Mouse (Mus musculus) embryonic stem cell, embryonic (primary cell): Measurements from ENCODE around the gene Rnf11.

Experiments
- CTCF ChIA-PET, 4 experiments: fragments of 300-600 bp in 2 of 4; fragments of 350-600 bp in 2 of 4; sonication (Branson Sonifier 250); formaldehyde crosslinking; loops; one replicate each; lab custom pipeline; 2022; ENCODE audit warnings: inconsistent platforms in 2 of 4; lab: Charles Lee
- POLR2A ChIA-PET, 4 experiments: fragments of 300-600 bp in 2 of 4; fragments of 350-600 bp in 2 of 4; sonication (Branson Sonifier 250); formaldehyde crosslinking; loops; one replicate each; lab custom pipeline; 2022; ENCODE audit warnings: antibody characterized with exemption in 4 of 4, inconsistent platforms in 1 of 4; lab: Charles Lee

Rnf11 gene

GRCm38 (mm10) chr4:109460421-109461179, 23.9 kb downstream of the Rnf11 start:
- CTCF ChIA-PET, result interaction anchor here in 1 of 4 experiments (1.3 kb wide), 1 partner anchor 23 kb away, joined by 5 read pairs; no protein-coding TSS in a partner anchor
- POLR2A ChIA-PET, result interaction anchor here in 1 of 4 experiments (0.9 to 1.0 kb wide), 2 partner anchors 10 to 12 kb away, joined by 3 read pairs; no protein-coding TSS in a partner anchor

GRCm38 (mm10) chr4:109456821-109457220, 27.7 kb downstream of the Rnf11 start:
- CTCF ChIA-PET, result interaction anchor here in 1 of 4 experiments (0.6 kb wide), 1 partner anchor 106 kb away, joined by 3 read pairs; no protein-coding TSS in a partner anchor
- POLR2A ChIA-PET, result interaction anchor here in 2 of 4 experiments (0.8 to 1.1 kb wide), 3 partner anchors 9 to 13 kb away, joined by 3 to 4 read pairs (median 3); no protein-coding TSS in a partner anchor

DNA sequence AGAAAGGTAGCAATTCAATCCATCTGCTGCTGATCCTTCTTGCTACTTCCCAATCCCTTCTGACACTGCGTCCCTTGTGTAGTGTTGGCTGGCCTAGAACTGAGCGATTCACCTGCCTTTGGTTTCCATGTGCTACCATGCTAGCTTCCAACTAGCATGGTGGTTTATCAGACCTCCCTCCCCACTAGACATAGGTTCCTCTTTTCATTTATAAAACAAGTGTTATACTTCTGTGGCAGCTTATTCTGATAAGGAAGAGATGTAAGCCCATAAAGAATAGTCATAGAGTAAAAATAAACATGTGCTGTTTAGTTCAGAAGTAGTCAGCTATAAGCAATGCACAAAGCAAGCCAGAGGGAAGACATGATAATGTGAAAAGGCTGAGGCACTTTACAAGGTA, 36.0 kb downstream of the Rnf11 start:
- CTCF ChIA-PET, result interaction anchor here in 1 of 4 experiments (1.1 kb wide), 1 partner anchor 11 kb away, joined by 3 read pairs; no protein-coding TSS in a partner anchor
- POLR2A ChIA-PET, result interaction anchor here in 2 of 4 experiments (0.7 to 1.8 kb wide), 6 partner anchors 8 to 369 kb away, joined by 3 to 8 read pairs (median 3); no protein-coding TSS in a partner anchor

GRCm38 (mm10) chr4:109445956-109446355, 38.6 kb downstream of the Rnf11 start:
- POLR2A ChIA-PET, result interaction anchor here in 1 of 4 experiments (1.1 kb wide), 1 partner anchor 30 kb away, joined by 3 read pairs; no protein-coding TSS in a partner anchor
- CTCF ChIA-PET, result interaction anchor here in 1 of 4 experiments (0.7 to 1.7 kb wide), 2 partner anchors 8 to 27 kb away, joined by 4 to 7 read pairs; no protein-coding TSS in a partner anchor

- ChIA-PET CTCF (interaction anchor here in 1 of 4 experiments (0.7 kb wide), 1 partner anchor 27 kb away, joined by 4 read pairs; no protein-coding TSS in a partner anchor), POLR2A (interaction anchor here in 1 of 4 experiments (1.2 kb wide), 1 partner anchor 14 kb away, joined by 3 read pairs; no protein-coding TSS in a partner anchor)
Observed at GRCm38 (mm10) chr4:109445397-109445796, 39.1 kb downstream of the Rnf11 start.

DNA sequence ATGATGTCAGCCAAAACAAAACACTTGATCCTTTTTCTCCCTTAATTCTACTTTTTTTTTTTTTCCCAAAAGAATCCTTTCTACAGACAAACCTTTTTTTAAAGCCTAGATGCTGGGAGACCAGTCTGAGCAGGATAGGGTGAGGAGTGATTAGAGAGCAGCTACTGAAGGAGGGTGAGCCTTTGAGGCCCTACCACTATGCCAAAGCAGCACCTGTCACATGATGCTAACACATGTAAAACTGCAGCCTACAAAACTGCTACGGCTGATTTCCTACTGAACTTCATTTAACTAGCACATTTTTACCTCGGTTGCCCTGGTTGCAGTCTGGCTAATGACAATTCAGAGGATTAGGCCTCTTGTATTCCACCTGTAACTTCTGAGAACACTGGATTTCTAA, 39.6 kb downstream of the Rnf11 start:
- ChIA-PET CTCF (interaction anchor here in 1 of 4 experiments (0.7 kb wide), 1 partner anchor 148 kb away, joined by 11 read pairs; no protein-coding TSS in a partner anchor), POLR2A (interaction anchor here in 1 of 4 experiments (1.2 to 3.2 kb wide), 2 partner anchors 11 to 14 kb away, joined by 3 to 9 read pairs; no protein-coding TSS in a partner anchor)

DNA sequence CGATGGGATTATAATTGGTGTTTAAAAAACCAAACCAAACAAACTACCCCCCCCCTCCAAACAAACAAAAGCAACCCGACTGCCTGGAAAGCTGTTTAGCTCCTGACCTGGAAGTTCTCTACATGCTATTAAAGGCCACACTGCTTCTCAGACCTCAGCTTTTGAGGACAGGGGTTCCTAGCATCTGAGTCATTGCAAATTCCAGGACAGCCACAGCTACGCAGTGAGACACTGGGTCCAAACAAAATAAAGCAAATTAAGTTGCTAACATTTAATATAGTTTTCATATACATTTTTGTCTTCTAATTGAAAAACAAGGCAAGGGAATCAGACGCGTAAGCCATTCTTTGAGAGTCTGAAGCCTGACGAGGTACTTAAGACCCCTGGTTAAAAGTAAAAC, 40.1 kb downstream of the Rnf11 start:
- CTCF ChIA-PET, result interaction anchor here in 1 of 4 experiments (0.7 to 0.9 kb wide), 2 partner anchors 30 to 148 kb away, joined by 3 to 11 read pairs; no protein-coding TSS in a partner anchor

GRCm38 (mm10) chr4:109442649-109443048, 41.9 kb downstream of the Rnf11 start:
- POLR2A ChIA-PET, result interaction anchor here in 2 of 4 experiments (1.2 to 3.2 kb wide), 4 partner anchors 8 to 34 kb away, joined by 3 to 11 read pairs (median 6); no protein-coding TSS in a partner anchor
- CTCF ChIA-PET, result no interaction called here

More for the DNA sequence above, 40.1 kb downstream of the Rnf11 start:
- POLR2A ChIA-PET, result interaction anchor here in 2 of 4 experiments (1.2 to 3.2 kb wide), 3 partner anchors 10 to 13 kb away, joined by 3 to 9 read pairs (median 3); no protein-coding TSS in a partner anchor

GRCm38 (mm10) chr4:109442126-109442525, 42.4 kb downstream of the Rnf11 start:
- ChIA-PET CTCF (interaction anchor here in 1 of 4 experiments (0.5 kb wide), 1 partner anchor 357 kb away, joined by 9 read pairs; no protein-coding TSS in a partner anchor), POLR2A (interaction anchor here in 1 of 4 experiments (1.2 to 3.2 kb wide), 5 partner anchors 8 to 240 kb away, joined by 3 to 11 read pairs (median 3); partner anchors contain the start of gene Osbpl9)

DNA sequence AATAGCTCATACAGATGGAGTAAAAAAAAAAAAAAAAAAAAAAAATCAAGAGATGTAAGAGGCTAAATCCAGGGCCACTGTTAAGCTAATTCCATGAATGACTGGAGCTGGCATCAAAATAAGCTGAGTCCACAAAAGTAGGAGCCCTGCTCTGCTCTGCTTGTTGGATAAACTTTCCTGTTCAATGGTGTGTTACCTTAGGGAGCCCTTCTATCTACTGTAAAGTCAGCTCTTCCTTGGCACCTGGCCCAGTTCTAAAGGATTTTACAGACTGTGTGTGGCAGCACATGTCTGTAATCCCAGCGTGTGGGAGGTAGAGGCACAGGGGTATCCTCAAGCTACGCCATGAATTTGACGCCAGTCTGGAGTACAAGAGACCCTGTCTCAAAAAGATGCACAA, 43.5 kb downstream of the Rnf11 start:
- POLR2A ChIA-PET, result interaction anchor here in 3 of 4 experiments (0.6 to 2.9 kb wide), 9 partner anchors 9 to 1708 kb away, joined by 3 to 13 read pairs (median 3); partner anchors contain the start of gene Osbpl9 (in 1 of the 3)
- CTCF ChIA-PET, result interaction anchor here in 3 of 4 experiments (0.5 to 1.7 kb wide), 5 partner anchors 20 to 588 kb away, joined by 4 to 5 read pairs (median 4); no protein-coding TSS in a partner anchor

- CTCF ChIA-PET, result interaction anchor here in 3 of 4 experiments (0.6 to 1.7 kb wide), 8 partner anchors 10 to 781 kb away, joined by 3 to 9 read pairs (median 3); no protein-coding TSS in a partner anchor
Observed at GRCm38 (mm10) chr4:109440381-109440780, 44.1 kb downstream of the Rnf11 start.

DNA sequence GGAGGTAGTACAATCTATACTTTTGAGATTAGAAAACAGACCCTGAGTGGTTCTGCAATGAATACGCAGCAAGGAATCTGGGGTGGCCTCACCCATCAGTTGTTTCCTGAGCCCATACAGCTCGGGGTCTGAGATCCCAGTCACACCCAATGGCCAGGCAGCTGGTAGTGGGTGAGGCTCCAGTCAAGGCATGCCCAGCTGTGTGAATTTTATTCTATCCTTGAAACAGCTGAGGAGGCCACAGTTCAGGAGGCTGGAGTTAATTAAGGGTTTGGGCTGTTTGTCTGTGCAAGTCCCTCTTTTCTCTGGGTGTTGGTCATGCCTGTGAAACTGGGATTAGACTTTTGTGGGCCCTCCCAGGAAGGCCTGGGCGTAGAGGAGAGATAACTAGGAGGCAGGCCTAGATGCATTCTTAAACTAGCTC, 44.7 kb downstream of the Rnf11 start:
- CTCF ChIA-PET, result interaction anchor here in 3 of 4 experiments (0.6 to 1.7 kb wide), 8 partner anchors 9 to 782 kb away, joined by 3 to 9 read pairs (median 3); no protein-coding TSS in a partner anchor
- POLR2A ChIA-PET, result interaction anchor here in 2 of 4 experiments (1.3 to 2.9 kb wide), 5 partner anchors 8 to 579 kb away, joined by 3 to 13 read pairs (median 3); no protein-coding TSS in a partner anchor

More at GRCm38 (mm10) chr4:109440381-109440780, 44.1 kb downstream of the Rnf11 start:
- POLR2A ChIA-PET, result interaction anchor here in 3 of 4 experiments (1.0 to 2.9 kb wide), 5 partner anchors 9 to 579 kb away, joined by 3 to 13 read pairs (median 3); no protein-coding TSS in a partner anchor

DNA sequence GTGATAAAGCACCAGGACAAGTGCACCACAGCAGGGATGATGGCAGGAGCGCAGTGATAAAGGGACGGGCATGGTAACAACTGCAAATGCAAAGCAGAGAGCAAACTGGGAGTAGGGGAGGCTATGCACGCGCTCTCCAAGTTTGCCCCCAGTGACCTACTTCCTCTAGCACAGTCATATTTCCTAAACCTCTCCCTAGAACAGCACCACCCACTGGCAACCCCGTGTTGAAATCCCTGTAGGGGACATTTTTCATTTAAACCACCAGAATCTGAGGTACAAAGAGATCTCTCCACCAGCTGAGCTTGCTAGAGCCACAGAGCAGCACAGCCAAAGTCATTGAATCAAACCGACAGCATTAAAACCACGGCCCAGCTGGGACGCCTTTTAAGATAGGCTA, 45.4 kb downstream of the Rnf11 start:
- ChIA-PET POLR2A (interaction anchor here in 2 of 4 experiments (1.3 to 2.9 kb wide), 3 partner anchors 8 to 37 kb away, joined by 3 to 13 read pairs (median 3); no protein-coding TSS in a partner anchor), CTCF (interaction anchor here in 2 of 4 experiments (1.1 to 1.6 kb wide), 3 partner anchors 8 to 581 kb away, joined by 3 to 9 read pairs (median 3); no protein-coding TSS in a partner anchor)

DNA sequence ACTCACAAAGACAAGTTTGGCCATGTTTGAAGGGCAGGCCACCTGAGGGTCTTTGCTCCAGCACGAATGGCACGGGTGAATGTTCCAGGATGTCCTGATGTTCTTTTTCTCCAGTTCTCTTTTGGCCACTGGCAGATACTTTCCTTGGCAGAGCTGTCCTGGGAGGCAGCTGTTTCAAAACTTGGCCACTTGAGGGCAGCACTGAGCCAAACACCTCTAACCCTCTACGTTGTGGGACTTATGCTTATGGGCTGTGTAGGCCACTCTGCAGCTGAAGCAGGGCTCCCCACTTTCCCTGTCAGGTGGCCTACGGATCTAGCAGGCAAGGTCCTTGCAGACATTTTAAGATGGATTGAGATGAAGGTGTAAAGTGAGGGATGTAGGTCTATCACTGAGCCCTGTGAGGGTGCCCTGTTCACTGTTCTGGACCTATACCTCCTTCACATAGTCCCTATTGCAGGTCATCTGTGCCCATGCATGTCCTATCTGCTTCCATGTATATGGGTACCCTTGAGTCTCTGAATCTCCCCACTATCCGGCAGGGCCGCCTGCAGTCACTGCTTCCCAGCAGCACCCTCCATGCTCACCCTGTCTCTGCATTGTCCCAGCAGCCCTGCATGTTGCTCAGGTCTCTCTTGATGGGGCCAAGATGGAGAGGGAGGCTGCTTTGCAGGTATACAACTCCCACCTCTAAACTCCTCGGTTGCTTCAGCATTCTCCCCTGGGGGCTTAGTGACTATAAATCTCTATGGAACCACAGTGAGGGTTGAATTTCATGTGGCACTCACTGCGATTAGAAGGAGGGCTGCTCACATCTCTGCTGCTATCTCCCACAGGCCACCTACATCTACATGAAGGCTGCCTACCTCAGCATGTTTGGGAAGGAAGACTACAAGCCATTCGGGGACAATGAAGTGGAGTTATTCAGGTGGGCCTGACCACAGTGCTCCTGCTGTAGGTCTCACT, 46.3 kb downstream of the Rnf11 start:
- POLR2A ChIA-PET, result interaction anchor here in 1 of 4 experiments (1.3 kb wide), 1 partner anchor 11 kb away, joined by 3 read pairs; no protein-coding TSS in a partner anchor
- CTCF ChIA-PET, result interaction anchor here (0.5 to 1.5 kb wide), 27 partner anchors 9 to 1134 kb away, joined by 3 to 13 read pairs (median 4); no protein-coding TSS in a partner anchor

GRCm38 (mm10) chr4:109434256-109434655, 50.3 kb downstream of the Rnf11 start:
- POLR2A ChIA-PET, result interaction anchor here in 2 of 4 experiments (1.2 to 2.0 kb wide), 2 partner anchors 9 to 223 kb away, joined by 3 to 9 read pairs; no protein-coding TSS in a partner anchor
- CTCF ChIA-PET, result interaction anchor here in 1 of 4 experiments (0.6 to 0.9 kb wide), 2 partner anchors 19 to 588 kb away, joined by 3 to 4 read pairs; no protein-coding TSS in a partner anchor

GRCm38 (mm10) chr4:109433641-109434040, 50.9 kb downstream of the Rnf11 start:
- ChIA-PET CTCF (interaction anchor here in 2 of 4 experiments (0.9 to 1.3 kb wide), 2 partner anchors 13 to 18 kb away, joined by 3 read pairs; no protein-coding TSS in a partner anchor), POLR2A (interaction anchor here in 2 of 4 experiments (1.2 to 2.0 kb wide), 2 partner anchors 10 to 223 kb away, joined by 3 to 9 read pairs; no protein-coding TSS in a partner anchor)
